In genomic region chrX:164270603-164271002, GRCm38 (mm10) we compare ENCODE assay signal across 15 mouse cellular contexts. TPM values are rescaled to one million over a fixed set of nuclear protein-coding genes. Genes with fewer than 3 reads are reported as not detected.
"Had no signal": no experiment of that assay in that cellular context is flagged by ENCODE, and none has a peak within 500 bp of the region (broad histone marks: within the 10 kb centered on the region; RNA-seq: fewer than 3 reads in every experiment).

No protein-coding gene starts in this region.

- H3K9me3 ChIP-seq: limb, embryonic 10.5 days; megakaryocyte, embryonic 14.5 days; midbrain, embryonic 15.5 days; neural tube, embryonic 13.5 days had no signal

- H3K4me2 ChIP-seq: midbrain, embryonic 11.5 days had no signal

- DNase-seq: kidney, adult 8-10 months; kidney, postnatal 25 days; lung, adult 2 months; lung, postnatal 36 days; right cerebral cortex, adult 18-20 months; right cerebral cortex, postnatal 25 days; thymus, postnatal 36 days had no signal

- H3K27ac ChIP-seq: midbrain, embryonic 15.5 days; neural tube, embryonic 13.5 days had no signal

- H3K4me3 ChIP-seq: midbrain, embryonic 15.5 days; neural tube, embryonic 13.5 days had no signal

- ATAC-seq: intestine, postnatal 0 days; lung, postnatal 0 days had no signal

- H3K27me3 ChIP-seq: midbrain, embryonic 15.5 days had no signal

- H3K9ac ChIP-seq: midbrain, embryonic 15.5 days; neural tube, embryonic 13.5 days had no signal

- H3K4me1 ChIP-seq: limb, embryonic 10.5 days; midbrain, embryonic 15.5 days; neural tube, embryonic 13.5 days had no signal

- H3K36me3 ChIP-seq: limb, embryonic 10.5 days; midbrain, embryonic 15.5 days; neural tube, embryonic 13.5 days had no signal

RNA-seq across cellular contexts. Expression of gene Pir, which starts 1.4 kb away (rescaled TPM):
- total RNA-seq: monocyte, adult 5-6 weeks had no signal
